Mouse (Mus musculus) frontal cortex, postnatal 14 days (tissue): ENCODE results near the gene Gm20888.
"Not testable (repeated sequence)": the region's sequence is repeated elsewhere in the genome, so short reads cannot be mapped to it uniquely, and the experiment has no call there.

Source experiments
- DNase-seq, 2 experiments: peaks; one replicate each; pipeline ENCODE4 v3.0.0; 2022; ENCODE audit warnings: low spot score in 2 of 2

Gm20888 gene

GRCm38 (mm10) chrY:70441582-70441981, at the start of gene Gm20888:
Gm20888 (plus strand) TSS chrY:70441882.
- DNase-seq = not testable (repeated sequence)
